Mouse (Mus musculus) hindbrain, embryonic 11.5 days (tissue): ENCODE data around the gene Ipo4. TPM values are rescaled to one million over a fixed set of nuclear protein-coding genes. Genes with fewer than 3 reads are reported as not detected.
A peak's percentile ranks its signal among the peaks of the same experiment; 100 is the strongest.

ENCODE experiments used
- ATAC-seq: fragments of 200-750 bp; cut with Nextera tagmentation; 2 replicates; pipeline ENCODE4 v1.8.0; 2017; ENCODE audit warnings: mild to moderate bottlenecking, moderate TSS enrichment, moderate library complexity; ENCODE audit not compliant: low FRiP score
- DNase-seq: peaks from one replicate; pipeline ENCODE4 v3.0.0-alpha.2; 2015; ENCODE audit warnings: low spot score
- H3K27ac ChIP-seq: fragments of 300-500 bp; sonication (generic); 2 replicates; pipeline ENCODE4 v1.5.1; 2014; ENCODE audit warnings: mild to moderate bottlenecking, low read depth, low read length
- H3K27me3 ChIP-seq: fragments of 300-500 bp; sonication (generic); 2 replicates; pipeline ENCODE4 v1.6.1; 2014; ENCODE audit warnings: mild to moderate bottlenecking, low read length, moderate library complexity, mixed read lengths; ENCODE audit not compliant: control insufficient read depth, insufficient read depth
- H3K36me3 ChIP-seq: fragments of 300-500 bp; sonication (generic); 2 replicates; pipeline ENCODE4 v1.6.1; 2014; ENCODE audit warnings: mild to moderate bottlenecking, low read length, moderate library complexity, mixed read lengths; ENCODE audit not compliant: control insufficient read depth, insufficient read depth
- H3K4me1 ChIP-seq: fragments of 300-500 bp; sonication (generic); replicated peaks from 2 replicates; pipeline ENCODE4 v1.6.1; 2014; ENCODE audit warnings: low read length, mixed read lengths; ENCODE audit not compliant: control insufficient read depth, insufficient read depth
- H3K4me2 ChIP-seq: fragments of 300-500 bp; sonication (generic); replicated peaks from 2 replicates; pipeline ENCODE4 v1.6.1; 2014; ENCODE audit warnings: mild to moderate bottlenecking, low read depth, low read length
- H3K4me3 ChIP-seq: fragments of 300-500 bp; sonication (generic); 2 replicates; pipeline ENCODE4 v1.5.1; 2014; ENCODE audit warnings: low read depth, low read length
- H3K9ac ChIP-seq: fragments of 300-500 bp; sonication (generic); 2 replicates; pipeline ENCODE4 v1.6.1; 2014; ENCODE audit warnings: low read depth, low read length
- H3K9me3 ChIP-seq: fragments of 300-500 bp; sonication (generic); 2 replicates; pipeline ENCODE4 v1.6.1; 2016; ENCODE audit warnings: low read length; ENCODE audit not compliant: control insufficient read depth
- WGBS: fragments of 180-500 bp; shearing (Covaris S2); extraction: QIAGEN DNeasy Blood & Tissue Kit; methylation state at CpG from one replicate; pipeline ENCODE4 v1.1.7; 2014; 5-methylcytosine and 5-hydroxymethylcytosine counted together
- polyA plus RNA-seq: library from polyadenylated mRNA; unstranded; fragments of >200 nt; fragmentation: Nextera tagmentation; extraction: Ambion mirVana; gene quantifications from 2 replicates; pipeline ENCODE4 v1.2.1, GENCODE M21; 2014

Ipo4 gene
- polyA plus RNA-seq, result 71.2 and 73.1 TPM in 2 replicates

DNA sequence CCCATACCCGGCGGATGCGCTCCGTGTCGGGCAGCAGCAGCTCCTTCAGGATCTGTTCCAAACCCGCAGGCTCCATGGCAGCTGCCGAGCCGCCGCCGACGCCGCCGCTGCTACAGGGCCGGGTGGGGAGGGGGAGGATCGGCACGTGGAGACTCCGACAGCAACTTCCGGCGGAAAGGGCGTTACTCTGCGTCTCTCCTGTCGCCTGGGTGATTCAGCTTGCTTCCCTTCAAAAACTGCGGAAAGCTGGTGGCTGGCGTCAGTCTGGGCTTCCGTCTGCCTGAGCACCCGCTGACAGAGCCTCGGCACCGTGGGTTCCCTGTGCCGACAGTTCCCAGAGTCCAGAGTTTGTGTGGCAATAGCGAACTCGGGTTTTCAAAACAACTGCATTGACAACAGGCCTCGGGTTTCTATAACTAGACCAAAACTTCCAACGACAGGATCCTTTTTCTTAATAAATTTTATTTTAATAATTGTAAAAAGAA is at the start of gene Ipo4:
Ipo4 (minus strand) TSS at position 435 of the 485 bp plus-strand sequence.
- WGBS, result 2% methylated on average over 33 of the region's 33 CpGs

DNA sequence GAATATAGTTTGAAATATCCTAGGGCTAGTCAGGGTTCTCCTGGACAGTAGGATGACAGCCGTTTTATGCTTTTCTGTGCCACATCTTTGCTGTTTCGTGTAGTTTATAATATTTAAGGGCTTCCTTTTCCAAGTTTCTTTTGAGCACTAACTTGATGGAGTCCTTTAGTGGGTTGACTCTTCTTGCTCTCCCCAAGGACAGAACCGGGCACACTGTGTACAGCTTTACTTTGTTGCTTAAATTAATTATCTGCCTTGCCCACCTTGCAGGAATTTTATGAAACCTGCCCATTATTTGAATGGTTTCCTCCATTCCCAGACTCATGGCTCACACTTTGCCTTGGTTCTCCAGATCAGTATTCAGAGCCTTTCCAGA is 46.3 kb upstream of the Ipo4 start:
- no peaks in the 10 kb centered on the region for H3K9me3 ChIP-seq
- no peaks in the 10 kb centered on the region for H3K27me3 ChIP-seq
- no peak overlapping the region for H3K27ac ChIP-seq
- no peak for DNase-seq
- H3K4me1 ChIP-seq, result no peaks in the 10 kb centered on the region
- peak; percentile 70 for ATAC-seq
- H3K4me3 ChIP-seq, result peak overlapping the region; percentile 74
- peak overlapping the region; percentile 45 for H3K9ac ChIP-seq
- peaks cover under 1% of the 10 kb centered on the region; the same call in 1 of the 2 replicates for H3K36me3 ChIP-seq
- WGBS, result 12% methylated on average over 3 of the region's 3 CpGs
- H3K4me2 ChIP-seq, result peak overlapping the region; percentile 40

More for the DNA sequence above, at the start of gene Ipo4:
- Histone ChIP-seq H3K9ac (peak within 1 kb of the TSS; percentile 80), H3K27ac (peak within 1 kb of the TSS; percentile 69), H3K4me2 (peak within 1 kb of the TSS; percentile 90), H3K4me1 (peaks cover 3% of the 10 kb centered on the region; the same call in 1 of the 2 replicates), H3K4me3 (peak within 1 kb of the TSS; percentile 67), H3K27me3 (no peaks in the 10 kb centered on the region), H3K9me3 (no peaks in the 10 kb centered on the region), H3K36me3 (peaks cover 9% of the 10 kb centered on the region)
- peak; percentile 88 for ATAC-seq
- DNase-seq, result peak; percentile 95

DNA sequence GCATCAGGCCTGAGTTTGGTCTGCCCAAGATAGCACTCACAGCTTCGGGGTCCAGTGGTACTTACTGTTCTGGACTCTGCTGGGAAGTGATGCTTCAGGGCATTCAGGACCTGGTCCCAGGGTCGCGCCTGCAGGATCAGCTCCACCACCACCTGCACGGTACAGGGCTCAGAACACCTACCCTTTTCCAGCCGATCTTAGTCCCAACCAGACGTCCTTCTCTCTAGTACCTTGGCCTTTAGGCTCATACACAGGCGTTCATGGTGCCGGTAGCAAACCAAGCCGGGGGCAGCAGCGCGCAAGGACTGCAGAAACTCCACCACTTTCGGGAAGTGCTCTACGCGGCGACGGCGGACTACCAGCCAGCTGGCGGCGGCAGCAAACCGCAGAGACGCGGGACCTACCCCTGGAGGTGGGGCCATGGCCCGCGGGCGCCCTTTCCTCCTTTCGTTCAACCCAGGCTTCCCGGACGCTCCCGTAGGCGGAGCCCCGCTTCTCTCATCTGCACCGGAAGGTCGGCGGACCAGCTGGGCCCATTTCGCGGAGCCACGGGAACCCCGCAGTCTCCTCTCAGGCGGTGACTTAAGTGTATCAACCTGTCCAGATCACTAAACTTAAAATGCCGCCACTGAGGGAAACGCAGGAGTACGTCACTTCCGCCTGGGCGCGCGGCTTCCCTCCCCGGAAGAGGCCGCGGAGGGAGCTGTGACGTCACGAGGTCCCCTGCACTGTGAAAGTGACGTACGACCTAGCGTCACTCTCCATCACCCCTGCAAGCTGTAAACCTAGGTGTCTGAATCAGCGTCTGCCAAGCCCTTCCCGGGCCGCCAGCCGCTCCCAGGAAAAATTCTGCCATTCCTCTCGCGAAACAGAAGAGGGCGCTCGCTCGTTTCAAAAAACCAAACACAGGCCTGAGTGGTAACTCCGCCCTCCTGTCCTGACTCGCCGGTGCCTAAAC is 45.7 kb upstream of the Ipo4 start, which contains the start of gene Tinf2:
Tinf2 (minus strand) TSS at position 661 of the 958 bp plus-strand sequence.
- DNase-seq, result peak; percentile 98
- no peak within 1 kb of the TSS for H3K27ac ChIP-seq
- ATAC-seq, result peak; percentile 99
- H3K4me1 ChIP-seq, result no peaks in the 10 kb centered on the region
- peak within 1 kb of the TSS; percentile 74 for H3K4me3 ChIP-seq
- WGBS, result under 1% methylated on average over 66 of the region's 66 CpGs
- H3K36me3 ChIP-seq, result peaks cover 3% of the 10 kb centered on the region; the same call in 1 of the 2 replicates
- H3K4me2 ChIP-seq, result peak within 1 kb of the TSS; percentile 74
- no peaks in the 10 kb centered on the region for H3K27me3 ChIP-seq
- H3K9me3 ChIP-seq, result no peaks in the 10 kb centered on the region
- peak within 1 kb of the TSS; percentile 71 for H3K9ac ChIP-seq

DNA sequence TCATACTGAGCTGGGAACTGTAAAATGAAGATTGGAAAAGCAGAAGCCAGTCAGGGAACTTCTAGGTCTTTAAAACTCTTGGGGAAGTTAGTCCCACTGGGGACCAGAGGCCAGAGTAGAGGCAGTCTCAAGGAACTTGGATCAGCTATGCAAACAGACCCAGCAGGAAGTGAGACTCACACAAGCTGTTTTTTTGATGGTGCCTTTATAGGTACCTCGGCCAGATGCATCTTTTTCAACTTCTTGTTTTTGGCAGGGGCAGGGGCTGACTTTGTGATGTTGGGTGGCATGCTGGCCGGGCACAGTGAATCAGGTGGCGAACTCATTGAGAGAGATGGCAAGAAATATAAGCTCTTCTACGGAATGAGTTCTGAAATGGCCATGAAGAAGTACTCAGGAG is 41.9 kb upstream of the Ipo4 start:
- Histone ChIP-seq H3K4me2 (no peak overlapping the region), H3K9me3 (no peaks in the 10 kb centered on the region), H3K4me3 (no peak overlapping the region), H3K9ac (no peak overlapping the region), H3K4me1 (no peaks in the 10 kb centered on the region), H3K27me3 (no peaks in the 10 kb centered on the region), H3K36me3 (peaks cover 3% of the 10 kb centered on the region; the same call in 1 of the 2 replicates), H3K27ac (no peak overlapping the region)
- no peak for DNase-seq
- 85% methylated on average over 4 of the region's 4 CpGs for WGBS
- ATAC-seq, result no peak

DNA sequence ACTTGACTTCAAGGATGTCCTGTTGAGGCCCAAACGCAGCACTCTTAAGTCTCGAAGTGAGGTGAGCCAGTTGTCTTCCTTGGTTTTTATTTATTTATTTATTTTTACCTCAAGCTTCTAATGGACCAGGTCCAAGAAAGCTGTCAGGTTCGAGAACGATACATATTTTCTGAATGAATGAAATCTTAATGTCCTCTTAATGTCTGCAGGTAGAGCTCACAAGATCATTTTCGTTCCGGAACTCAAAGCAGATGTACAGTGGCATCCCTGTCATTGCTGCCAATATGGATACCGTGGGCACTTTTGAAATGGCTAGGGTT is 36.9 kb upstream of the Ipo4 start:
- peaks cover 6% of the 10 kb centered on the region; the same call in 1 of the 2 replicates for H3K4me1 ChIP-seq
- ATAC-seq (no peak), DNase-seq (no peak)
- H3K4me2 ChIP-seq, result peak overlapping the region; percentile 90
- peak overlapping the region; percentile 75 for H3K4me3 ChIP-seq
- no peak overlapping the region for H3K27ac ChIP-seq
- H3K36me3 ChIP-seq, result peaks cover 3% of the 10 kb centered on the region; the same call in 1 of the 2 replicates
- no peaks in the 10 kb centered on the region for H3K27me3 ChIP-seq
- peak overlapping the region; percentile 71 for H3K9ac ChIP-seq
- no peaks in the 10 kb centered on the region for H3K9me3 ChIP-seq
- WGBS, result 82% methylated on average over 7 of the region's 7 CpGs

DNA sequence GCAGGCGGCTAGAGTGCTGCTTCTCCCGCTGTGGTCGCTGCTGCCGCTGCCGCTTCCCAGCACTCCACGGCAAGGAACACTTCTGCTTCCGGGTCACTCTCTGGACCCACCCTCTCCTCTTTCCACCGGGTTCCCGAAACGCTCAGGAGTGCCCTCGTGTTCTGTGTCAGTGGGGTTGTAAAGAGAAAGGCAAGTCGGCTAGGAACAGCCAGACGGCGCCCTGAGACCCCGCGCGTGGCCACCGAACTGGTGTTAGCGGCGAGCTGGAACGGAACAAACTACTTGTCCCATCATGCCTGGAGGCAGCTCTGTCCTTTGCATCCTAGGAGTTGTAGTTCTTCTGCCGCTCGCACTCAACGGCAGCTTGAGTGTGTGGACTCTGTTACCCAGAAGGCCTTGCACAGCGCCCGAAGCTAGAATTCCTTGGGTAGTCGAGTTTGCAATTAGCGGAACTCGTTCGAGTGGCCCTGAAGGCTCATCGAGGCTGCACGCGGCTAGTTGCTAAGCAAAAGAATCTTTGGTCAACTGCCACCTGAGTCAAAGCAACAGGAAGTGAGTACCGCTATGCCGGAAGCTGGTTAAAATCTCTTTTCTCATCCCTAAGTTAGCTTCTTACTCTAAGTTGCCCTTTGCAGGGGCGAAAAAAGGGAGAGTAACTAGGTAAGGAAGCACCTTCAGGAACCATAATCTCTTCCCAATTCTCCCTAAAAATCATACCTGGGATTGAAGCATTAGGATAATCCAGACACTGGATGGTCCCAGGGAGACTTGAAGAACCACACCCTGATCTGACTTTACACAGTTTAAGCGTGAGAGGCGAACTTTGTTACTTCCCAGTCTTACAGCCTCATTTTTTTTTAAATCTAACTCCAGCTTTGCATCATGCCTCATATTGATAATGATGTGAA is 36.3 kb upstream of the Ipo4 start, which contains the start of the genes Gmpr2 and Nedd8:
Gmpr2 (plus strand) TSS at position 109 of the 908 bp plus-strand sequence.
Nedd8 (minus strand) TSS at position 292 of the 908 bp plus-strand sequence.
- peaks cover 6% of the 10 kb centered on the region; the same call in 1 of the 2 replicates for H3K4me1 ChIP-seq
- peak within 1 kb of the TSS; percentile 90 for H3K4me2 ChIP-seq
- H3K4me3 ChIP-seq, result peak within 1 kb of the TSS; percentile 75
- DNase-seq (peak; percentile 87), ATAC-seq (peak; percentile 98)
- no peaks in the 10 kb centered on the region for H3K27me3 ChIP-seq
- H3K27ac ChIP-seq, result peak within 1 kb of the TSS; percentile 82
- H3K9me3 ChIP-seq, result no peaks in the 10 kb centered on the region
- under 1% methylated on average over 38 of the region's 38 CpGs for WGBS
- peak within 1 kb of the TSS; percentile 71 for H3K9ac ChIP-seq
- H3K36me3 ChIP-seq, result peaks cover 3% of the 10 kb centered on the region; the same call in 1 of the 2 replicates

DNA sequence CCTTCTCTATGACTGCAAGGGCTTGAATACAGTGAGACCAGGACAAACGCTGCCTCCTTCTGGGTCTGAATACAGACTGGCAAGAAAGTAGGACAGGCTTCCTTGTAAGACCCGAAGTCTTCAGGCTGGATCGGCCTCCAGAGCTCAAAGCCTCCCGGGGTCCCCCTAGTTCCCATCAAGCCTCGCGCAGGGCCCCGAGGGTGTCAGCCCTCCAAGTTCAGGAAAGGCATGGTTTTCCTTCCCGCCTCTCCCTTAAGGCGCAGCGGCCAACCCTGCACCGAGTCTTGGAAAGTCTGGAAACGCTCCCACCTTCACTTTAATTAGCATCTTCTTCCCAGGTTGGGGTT is 35.7 kb upstream of the Ipo4 start:
- WGBS, result under 1% methylated on average over 12 of the region's 12 CpGs
- peak overlapping the region; percentile 75 for H3K4me3 ChIP-seq
- peak overlapping the region; percentile 71 for H3K9ac ChIP-seq
- H3K36me3 ChIP-seq, result no peaks in the 10 kb centered on the region
- H3K9me3 ChIP-seq, result no peaks in the 10 kb centered on the region
- peak overlapping the region; percentile 90 for H3K4me2 ChIP-seq
- DNase-seq, result no peak
- peak; percentile 74 for ATAC-seq
- peaks cover 6% of the 10 kb centered on the region; the same call in 1 of the 2 replicates for H3K4me1 ChIP-seq
- no peaks in the 10 kb centered on the region for H3K27me3 ChIP-seq
- peak overlapping the region; percentile 82 for H3K27ac ChIP-seq

DNA sequence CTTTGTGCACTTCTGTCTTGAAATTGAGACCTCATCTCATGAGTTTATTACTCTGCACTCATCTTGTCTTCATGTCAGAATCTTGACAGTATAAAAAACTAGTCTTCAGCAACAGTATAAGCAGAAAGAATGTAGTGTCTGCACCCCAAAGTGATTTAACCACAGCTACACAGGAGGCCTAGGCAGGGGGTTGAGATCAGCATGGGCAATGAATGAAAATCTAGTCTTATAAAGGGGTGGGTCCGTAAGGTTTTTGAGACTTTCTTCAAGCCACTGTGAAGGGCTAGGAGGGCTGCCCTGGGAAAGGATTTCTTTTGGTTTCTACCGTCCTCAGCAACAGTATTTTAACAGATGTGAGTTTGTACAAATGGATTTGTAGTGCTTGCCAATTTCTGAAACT is 24.9 kb upstream of the Ipo4 start:
- Histone ChIP-seq H3K4me1 (no peaks in the 10 kb centered on the region), H3K4me3 (peak overlapping the region; percentile 37; the same call in 1 of the 2 replicates), H3K27me3 (no peaks in the 10 kb centered on the region), H3K9me3 (no peaks in the 10 kb centered on the region), H3K36me3 (no peaks in the 10 kb centered on the region; the same call in 1 of the 2 replicates), H3K9ac (no peak overlapping the region), H3K27ac (0 out of 2 replicates have a peak overlapping the region, but pooled peaks have one; percentile 6), H3K4me2 (no peak overlapping the region)
- DNase-seq (no peak), ATAC-seq (peak; percentile 36)
- WGBS, result 50% methylated on average over 2 of the region's 2 CpGs
